Mouse (Mus musculus) MEL (cell line): ENCODE measurements around the gene Itih1.

Source experiments
- CTCF ChIP-seq, 3 experiments: IDR thresholded peaks in 2 of 3; conservative IDR thresholded peaks in 1 of 3; 2 replicates each; pipeline ENCODE4 v1.5.1; 2011 to 2012; ENCODE audit warnings: low read length in 3 of 3, low read depth in 2 of 3, mild to moderate bottlenecking in 2 of 3, improper control_type of control experiment in 1 of 3, inconsistent platforms in 1 of 3, mixed read lengths in 1 of 3, moderate library complexity in 1 of 3; ENCODE audit not compliant: control insufficient read depth in 1 of 3, insufficient read depth in 1 of 3, poor library complexity in 1 of 3, severe bottlenecking in 1 of 3
- ETS1 ChIP-seq: IDR thresholded peaks from 2 replicates; pipeline ENCODE4 v1.6.1; 2012; ENCODE audit warnings: low read depth, mild to moderate bottlenecking, inconsistent platforms, low read length, improper control_type of control experiment, moderate library complexity

GRCm38 (mm10) chr14:30903036-30903435 lies 40.1 kb downstream of the Itih1 start:
- TF ChIP-seq ETS1 (no peak), CTCF (IDR thresholded peaks at IDR 0.05 in 2 of 3, conservative IDR thresholded peaks at IDR 0.05 in 1 of 3; ENCODE audit: control insufficient read depth in 1 of 3, insufficient read depth in 1 of 3, low read depth in 2 of 3, low read length in 3 of 3, poor library complexity in 1 of 3, severe bottlenecking in 1 of 3) (no peak)
